Mouse (Mus musculus) midbrain, embryonic 11.5 days (tissue): ENCODE results near the gene Esr1. TPM values are rescaled to one million over a fixed set of nuclear protein-coding genes. Genes with fewer than 3 reads are reported as not detected.

Experiments
- ATAC-seq: fragments of 200-750 bp; cut with Nextera tagmentation; 2 replicates; pipeline ENCODE4 v1.8.0; 2017; ENCODE audit warnings: moderate TSS enrichment, moderate library complexity; ENCODE audit not compliant: low FRiP score
- DNase-seq: peaks from one replicate; pipeline ENCODE4 v3.0.0; 2015; ENCODE audit warnings: low spot score; ENCODE audit errors: missing footprints
- H3K27ac ChIP-seq: fragments of 300-500 bp; sonication (generic); 2 replicates; pipeline ENCODE4 v1.5.1; 2014; ENCODE audit warnings: low read depth, low read length
- H3K27me3 ChIP-seq: fragments of 300-500 bp; sonication (generic); 2 replicates; pipeline ENCODE4 v1.6.1; 2014; ENCODE audit warnings: mild to moderate bottlenecking, low read length, moderate library complexity, mixed read lengths; ENCODE audit not compliant: control insufficient read depth, insufficient read depth
- H3K36me3 ChIP-seq: fragments of 300-500 bp; sonication (generic); 2 replicates; pipeline ENCODE4 v1.6.1; 2014; ENCODE audit warnings: mild to moderate bottlenecking, low read length, moderate library complexity, mixed read lengths; ENCODE audit not compliant: control insufficient read depth, insufficient read depth
- H3K4me1 ChIP-seq: fragments of 300-500 bp; sonication (generic); 2 replicates; pipeline ENCODE4 v1.6.1; 2014; ENCODE audit warnings: low read length; ENCODE audit not compliant: control insufficient read depth, insufficient read depth
- H3K4me2 ChIP-seq: fragments of 300-500 bp; sonication (generic); 2 replicates; pipeline ENCODE4 v1.6.1; 2014; ENCODE audit warnings: mild to moderate bottlenecking, moderate library complexity
- H3K4me3 ChIP-seq: fragments of 300-500 bp; sonication (generic); 2 replicates; pipeline ENCODE4 v1.5.1; 2014; ENCODE audit warnings: low read depth, low read length
- H3K9ac ChIP-seq: fragments of 300-500 bp; sonication (generic); 2 replicates; pipeline ENCODE4 v1.6.1; 2014; ENCODE audit warnings: low read length
- H3K9me3 ChIP-seq: fragments of 300-500 bp; sonication (generic); 2 replicates; pipeline ENCODE4 v1.6.1; 2016; ENCODE audit warnings: low read length; ENCODE audit not compliant: control insufficient read depth
- WGBS: fragments of 180-500 bp; shearing (Covaris S2); extraction: QIAGEN DNeasy Blood & Tissue Kit; methylation state at CpG from one replicate; pipeline ENCODE4 v1.1.7; 2014; 5-methylcytosine and 5-hydroxymethylcytosine counted together
- polyA plus RNA-seq: library from polyadenylated mRNA; unstranded; fragments of >200 nt; fragmentation: Nextera tagmentation; extraction: Ambion mirVana; gene quantifications from 2 replicates; pipeline ENCODE4 v1.2.1, GENCODE M21; 2014

The Esr1 gene
- polyA plus RNA-seq, 1 experiment from 2014 or later, result 0.12 TPM

DNA sequence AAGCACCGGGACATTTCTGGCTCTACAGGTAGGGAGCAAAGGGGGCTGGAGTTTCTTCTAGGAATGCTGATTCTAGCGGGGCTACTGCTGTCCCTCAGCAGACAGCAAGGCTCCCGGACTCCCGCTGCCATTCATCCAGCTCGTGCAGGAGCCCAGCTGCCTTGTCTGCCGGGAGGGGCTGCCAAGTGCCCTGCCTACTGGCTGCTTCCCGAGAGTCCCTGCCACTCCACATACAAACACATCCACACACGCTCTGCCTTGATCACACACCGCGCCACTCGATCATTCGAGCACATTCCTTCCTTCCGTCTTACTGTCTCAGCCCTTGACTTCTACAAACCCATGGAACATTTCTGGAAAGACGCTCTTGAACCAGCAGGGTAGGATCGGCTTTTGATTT is 98.5 kb downstream of the Esr1 start:
- 0 out of 2 replicates have a peak overlapping the region, but pooled peaks have one; percentile 9 for H3K9ac ChIP-seq
- no peaks in the 10 kb centered on the region for H3K36me3 ChIP-seq
- H3K27ac ChIP-seq, result no peak overlapping the region
- peak overlapping the region; percentile 23 for H3K4me3 ChIP-seq
- peaks cover 8% of the 10 kb centered on the region for H3K4me1 ChIP-seq
- H3K27me3 ChIP-seq, result peaks cover 39% of the 10 kb centered on the region
- 6% methylated on average over 15 of the region's 15 CpGs for WGBS
- DNase-seq (peak; percentile 89), ATAC-seq (peak; percentile 53; the same call in 1 of the 2 replicates)
- no peaks in the 10 kb centered on the region for H3K9me3 ChIP-seq
- H3K4me2 ChIP-seq, result peak overlapping the region; percentile 44

DNA sequence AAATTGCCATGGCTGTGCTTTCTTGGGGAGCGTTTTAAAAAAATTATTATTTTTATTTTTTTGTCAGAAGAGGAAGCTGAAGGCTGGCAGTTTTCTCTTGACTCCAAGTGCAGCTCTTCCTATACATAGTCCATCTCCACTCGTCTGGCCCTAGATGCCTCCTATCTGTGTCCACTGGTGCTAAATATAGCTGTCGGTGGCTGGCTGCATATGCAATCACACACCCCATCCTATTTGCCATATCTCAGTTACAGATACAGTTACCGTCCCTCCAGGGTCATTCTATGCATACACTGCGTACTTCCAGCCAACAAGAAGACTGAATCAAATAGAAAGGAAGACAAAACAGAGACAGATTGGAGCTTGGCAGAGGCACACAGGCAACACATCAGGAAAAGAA is 100.0 kb downstream of the Esr1 start:
- DNase-seq, result peak; percentile 86
- WGBS, result 44% methylated on average over 5 of the region's 5 CpGs
- no peak overlapping the region for H3K27ac ChIP-seq
- H3K4me1 ChIP-seq, result peaks cover 8% of the 10 kb centered on the region
- H3K9me3 ChIP-seq, result no peaks in the 10 kb centered on the region
- no peak for ATAC-seq
- H3K4me2 ChIP-seq, result no peak overlapping the region; the same call in 1 of the 2 replicates
- H3K36me3 ChIP-seq, result no peaks in the 10 kb centered on the region
- H3K9ac ChIP-seq, result no peak overlapping the region
- peaks cover 39% of the 10 kb centered on the region for H3K27me3 ChIP-seq
- H3K4me3 ChIP-seq, result no peak overlapping the region

DNA sequence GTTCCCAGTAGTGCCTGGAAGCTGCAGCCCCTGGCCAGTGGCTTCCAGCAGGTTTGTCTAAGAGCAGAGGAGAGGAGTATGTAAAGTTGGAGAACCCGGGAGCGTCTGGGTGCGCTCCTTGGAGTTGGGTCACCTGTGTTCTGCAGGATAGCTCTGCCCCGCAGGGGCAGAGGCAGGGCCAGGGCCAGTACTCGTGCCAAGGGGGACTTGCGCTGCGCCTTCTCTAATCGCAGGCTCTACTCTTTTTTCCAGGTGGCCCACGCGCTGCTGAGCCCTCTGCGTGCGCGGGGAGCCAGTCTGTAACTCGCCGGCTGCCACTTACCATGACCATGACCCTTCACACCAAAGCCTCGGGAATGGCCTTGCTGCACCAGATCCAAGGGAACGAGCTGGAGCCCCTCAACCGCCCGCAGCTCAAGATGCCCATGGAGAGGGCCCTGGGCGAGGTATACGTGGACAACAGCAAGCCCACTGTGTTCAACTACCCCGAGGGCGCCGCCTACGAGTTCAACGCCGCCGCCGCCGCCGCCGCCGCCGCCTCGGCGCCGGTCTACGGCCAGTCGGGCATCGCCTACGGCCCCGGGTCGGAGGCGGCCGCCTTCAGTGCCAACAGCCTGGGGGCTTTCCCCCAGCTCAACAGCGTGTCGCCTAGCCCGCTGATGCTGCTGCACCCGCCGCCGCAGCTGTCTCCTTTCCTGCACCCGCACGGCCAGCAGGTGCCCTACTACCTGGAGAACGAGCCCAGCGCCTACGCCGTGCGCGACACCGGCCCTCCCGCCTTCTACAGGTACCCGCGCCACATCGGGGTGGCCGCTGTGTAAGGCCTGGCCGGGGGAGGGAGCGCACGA is 100.9 kb downstream of the Esr1 start:
- H3K9ac ChIP-seq, result peak overlapping the region; percentile 47
- 1% methylated on average over 67 of the region's 68 CpGs for WGBS
- H3K27me3 ChIP-seq, result peaks cover 39% of the 10 kb centered on the region

DNA sequence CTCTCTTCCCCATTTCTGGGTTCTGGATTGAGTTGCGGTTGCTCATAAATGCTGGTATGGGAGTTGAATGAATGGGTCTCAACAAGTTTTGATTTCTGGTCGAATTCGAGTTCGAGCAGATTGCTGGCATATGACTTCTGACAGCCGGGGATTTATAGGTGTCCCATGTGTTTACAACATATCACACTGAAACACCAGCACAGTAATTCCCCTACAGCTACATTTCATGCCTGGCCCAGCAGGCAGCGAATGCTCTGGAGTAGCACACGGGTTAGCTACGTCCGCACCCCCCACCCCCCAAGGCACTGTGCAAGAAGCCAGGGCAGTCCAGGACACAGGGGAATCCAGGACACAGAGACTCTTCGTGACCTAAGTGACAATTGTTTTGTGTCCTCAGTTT is 102.0 kb downstream of the Esr1 start:
- Histone ChIP-seq H3K27ac (no peak overlapping the region), H3K36me3 (no peaks in the 10 kb centered on the region), H3K4me2 (no peak overlapping the region), H3K9ac (no peak overlapping the region), H3K27me3 (peaks cover 39% of the 10 kb centered on the region), H3K9me3 (no peaks in the 10 kb centered on the region), H3K4me3 (no peak overlapping the region), H3K4me1 (peaks cover 8% of the 10 kb centered on the region)
- ATAC-seq (no peak), DNase-seq (no peak)
- 62% methylated on average over 10 of the region's 10 CpGs for WGBS

More for the DNA sequence above, 100.9 kb downstream of the Esr1 start:
- peaks cover 8% of the 10 kb centered on the region for H3K4me1 ChIP-seq
- H3K36me3 ChIP-seq, result no peaks in the 10 kb centered on the region
- peak; percentile 74 for ATAC-seq
- H3K27ac ChIP-seq, result no peak overlapping the region
- peak overlapping the region; percentile 48 for H3K4me3 ChIP-seq
- no peaks in the 10 kb centered on the region for H3K9me3 ChIP-seq
- DNase-seq, result peak; percentile 96
- H3K4me2 ChIP-seq, result peak overlapping the region; percentile 95

DNA sequence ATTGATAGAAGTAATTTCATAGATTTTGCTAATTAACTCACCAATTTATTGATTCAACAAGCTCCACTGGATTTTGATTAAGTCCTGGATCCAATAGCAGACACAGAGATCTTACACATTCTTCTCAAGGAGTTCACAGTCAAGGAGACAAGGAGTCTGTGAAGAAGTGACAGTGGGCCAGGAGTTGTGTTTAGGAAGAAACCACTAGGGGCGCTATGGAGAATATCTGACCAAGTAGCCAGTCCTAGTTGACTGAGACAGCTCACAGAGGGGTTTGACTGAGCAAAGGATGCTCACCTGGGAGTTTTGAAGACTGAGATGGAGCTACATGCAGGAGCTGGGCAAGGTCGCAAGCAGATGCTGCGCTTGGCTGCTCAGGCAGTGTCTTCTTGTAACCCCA is 113.5 kb downstream of the Esr1 start:
- H3K27ac ChIP-seq, result no peak overlapping the region
- no peaks in the 10 kb centered on the region for H3K27me3 ChIP-seq
- H3K4me3 ChIP-seq, result no peak overlapping the region
- WGBS, result 53% methylated on average over 3 of the region's 3 CpGs
- DNase-seq, result peak; percentile 89
- H3K4me2 ChIP-seq, result no peak overlapping the region
- no peaks in the 10 kb centered on the region for H3K4me1 ChIP-seq
- ATAC-seq, result no peak
- no peaks in the 10 kb centered on the region for H3K36me3 ChIP-seq
- H3K9me3 ChIP-seq, result no peaks in the 10 kb centered on the region
- H3K9ac ChIP-seq, result no peak overlapping the region

DNA sequence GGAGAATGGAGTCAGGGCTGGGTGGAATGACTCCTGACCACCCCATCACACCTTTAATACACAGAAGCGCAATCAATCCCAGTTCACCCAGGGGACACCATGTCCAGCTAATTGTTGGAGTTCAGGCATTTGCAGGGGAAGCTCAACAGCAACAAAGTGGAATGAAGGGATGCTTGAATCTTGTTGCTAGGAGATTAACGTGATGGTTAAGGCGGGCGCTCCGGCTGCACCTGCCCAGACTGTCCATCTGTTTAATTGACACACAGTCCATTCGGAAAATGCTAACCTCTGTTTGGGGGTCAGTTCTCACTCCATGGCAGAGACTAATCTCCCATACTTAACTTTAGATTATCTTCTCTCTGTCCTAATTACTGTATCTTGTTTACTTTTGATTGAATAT is 114.7 kb downstream of the Esr1 start:
- 70% methylated on average over 6 of the region's 6 CpGs for WGBS
- no peak for DNase-seq

DNA sequence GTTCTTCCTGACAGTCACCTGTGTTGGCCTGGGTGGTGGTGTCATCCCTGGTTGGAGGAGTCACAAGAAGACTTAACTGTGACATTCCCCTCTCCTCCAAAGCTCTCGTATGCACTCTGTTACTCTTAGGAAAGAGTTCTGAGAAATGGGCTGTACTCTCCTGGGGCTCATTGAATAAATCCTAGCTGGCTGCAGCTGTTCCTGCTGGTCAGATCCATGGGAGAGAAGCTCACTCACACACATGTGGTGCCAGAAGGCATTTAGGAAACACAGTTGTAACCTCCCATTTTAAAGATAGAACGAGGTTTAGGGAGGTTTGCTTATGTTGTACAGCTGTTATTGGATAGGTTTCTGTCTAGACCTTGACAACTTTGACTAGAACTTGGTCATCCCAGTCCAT is 120.9 kb downstream of the Esr1 start:
- Histone ChIP-seq H3K27ac (no peak overlapping the region), H3K27me3 (no peaks in the 10 kb centered on the region), H3K4me2 (no peak overlapping the region), H3K36me3 (no peaks in the 10 kb centered on the region), H3K4me3 (no peak overlapping the region), H3K9ac (no peak overlapping the region), H3K9me3 (no peaks in the 10 kb centered on the region), H3K4me1 (no peaks in the 10 kb centered on the region)
- ATAC-seq (no peak), DNase-seq (no peak)
- WGBS, result 65% methylated on average over 2 of the region's 2 CpGs

More for the DNA sequence above, 114.7 kb downstream of the Esr1 start:
- H3K36me3 ChIP-seq, result no peaks in the 10 kb centered on the region
- no peaks in the 10 kb centered on the region for H3K9me3 ChIP-seq
- no peak overlapping the region for H3K9ac ChIP-seq
- no peak overlapping the region for H3K4me2 ChIP-seq
- H3K4me1 ChIP-seq, result no peaks in the 10 kb centered on the region
- H3K4me3 ChIP-seq, result no peak overlapping the region
- H3K27me3 ChIP-seq, result no peaks in the 10 kb centered on the region
- 0 out of 2 replicates have a peak, but pooled peaks have one; percentile 46 for ATAC-seq
- H3K27ac ChIP-seq, result no peak overlapping the region

DNA sequence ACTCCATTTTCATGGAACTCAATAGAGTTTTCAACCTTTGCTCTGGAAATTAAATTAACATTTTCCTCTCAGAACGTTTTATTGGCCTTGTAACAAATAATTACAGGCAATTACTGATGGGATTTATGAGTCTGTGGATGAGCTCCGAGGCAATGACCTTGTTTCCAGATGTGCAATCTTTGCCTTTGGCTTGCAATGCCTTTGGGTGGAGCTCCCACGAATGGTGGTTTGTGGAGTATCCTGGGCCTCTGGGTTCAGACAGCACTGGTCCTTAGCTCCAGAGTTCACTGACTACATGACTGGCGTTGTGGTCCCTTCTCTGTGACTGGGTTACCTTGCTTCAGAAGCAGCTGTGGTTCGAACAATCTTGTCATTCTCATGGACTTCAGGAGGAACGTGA is 122.6 kb downstream of the Esr1 start:
- no peaks in the 10 kb centered on the region for H3K9me3 ChIP-seq
- no peaks in the 10 kb centered on the region for H3K36me3 ChIP-seq
- no peak overlapping the region for H3K9ac ChIP-seq
- no peak overlapping the region for H3K4me3 ChIP-seq
- 82% methylated on average over 6 of the region's 6 CpGs for WGBS
- no peak overlapping the region for H3K27ac ChIP-seq
- no peak for ATAC-seq
- H3K4me2 ChIP-seq, result no peak overlapping the region
- H3K4me1 ChIP-seq, result no peaks in the 10 kb centered on the region
- DNase-seq, result no peak
- H3K27me3 ChIP-seq, result no peaks in the 10 kb centered on the region

DNA sequence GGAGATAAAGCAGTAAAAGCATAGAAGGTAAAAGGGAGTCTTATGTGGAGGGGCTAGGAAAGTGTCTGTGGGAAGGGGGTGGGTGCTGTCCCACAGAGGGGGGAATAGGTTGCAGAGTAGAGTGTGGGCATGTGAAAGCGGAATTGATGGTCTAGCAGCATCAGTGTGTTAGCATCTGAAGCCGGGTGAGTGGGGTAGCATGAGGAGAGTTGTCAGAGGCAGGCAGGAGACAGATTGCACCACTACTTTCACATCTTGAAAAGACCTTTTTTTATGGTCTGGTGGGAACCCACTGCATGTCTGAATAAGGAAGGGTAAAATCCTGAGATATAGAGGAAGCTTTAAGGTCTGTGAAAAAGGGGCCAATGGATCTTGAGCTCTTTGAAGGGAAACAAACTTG is 123.5 kb downstream of the Esr1 start:
- WGBS, result 87% methylated on average over 2 of the region's 2 CpGs
- no peaks in the 10 kb centered on the region for H3K36me3 ChIP-seq
- H3K4me1 ChIP-seq, result no peaks in the 10 kb centered on the region
- no peaks in the 10 kb centered on the region for H3K27me3 ChIP-seq
- ATAC-seq, result no peak
- no peak for DNase-seq
- H3K4me2 ChIP-seq, result no peak overlapping the region
- no peaks in the 10 kb centered on the region for H3K9me3 ChIP-seq
- H3K4me3 ChIP-seq, result no peak overlapping the region
- no peak overlapping the region for H3K9ac ChIP-seq
- no peak overlapping the region for H3K27ac ChIP-seq
